Comparison of ENCODE assay signal across 28 mouse cellular contexts in genomic region chr17:35280276-35280675, GRCm38 (mm10). TPM values are rescaled to one million over a fixed set of nuclear protein-coding genes. Genes with fewer than 3 reads are reported as not detected.
"Had no signal": no experiment of that assay in that cellular context is flagged by ENCODE, and none has a peak within 500 bp of the region (broad histone marks: within the 10 kb centered on the region; RNA-seq: fewer than 3 reads in every experiment).

No protein-coding gene starts in this region.

- DNase-seq: cerebellum, postnatal 10 days; cerebellum, postnatal 14 days; cerebellum, postnatal 25 days; cerebellum, postnatal 36 days; embryo, embryonic 11 days; forebrain, postnatal 0 days; gastrocnemius, adult 2 months; gastrocnemius, postnatal 10 days; gastrocnemius, postnatal 14 days; gastrocnemius, postnatal 25 days; gastrocnemius, postnatal 36 days; heart, adult 11 months; heart, adult 18-20 months had no signal

- H3K4me3 ChIP-seq: embryonic facial prominence, embryonic 10.5 days; embryonic facial prominence, embryonic 12.5 days; embryonic facial prominence, embryonic 13.5 days; embryonic facial prominence, embryonic 15.5 days; erythroblast, embryonic 14.5 days; forebrain, embryonic 10.5 days; forebrain, embryonic 12.5 days; forebrain, embryonic 13.5 days; forebrain, embryonic 15.5 days; gastrocnemius, adult 2 months; heart, embryonic 10.5 days; heart, embryonic 12.5 days had no signal

- H3K4me1 ChIP-seq: embryonic facial prominence, embryonic 10.5 days; embryonic facial prominence, embryonic 12.5 days; embryonic facial prominence, embryonic 13.5 days; embryonic facial prominence, embryonic 15.5 days; forebrain, embryonic 10.5 days; forebrain, embryonic 12.5 days; forebrain, embryonic 13.5 days; forebrain, embryonic 15.5 days; heart, embryonic 10.5 days; heart, embryonic 12.5 days had no signal

- H3K27ac ChIP-seq: embryonic facial prominence, embryonic 10.5 days; embryonic facial prominence, embryonic 12.5 days; embryonic facial prominence, embryonic 13.5 days; embryonic facial prominence, embryonic 15.5 days; forebrain, embryonic 10.5 days; forebrain, embryonic 12.5 days; forebrain, embryonic 13.5 days; forebrain, embryonic 15.5 days; gastrocnemius, adult 2 months; heart, embryonic 10.5 days had no signal

- H3K36me3 ChIP-seq: embryonic facial prominence, embryonic 10.5 days; embryonic facial prominence, embryonic 12.5 days; embryonic facial prominence, embryonic 13.5 days; embryonic facial prominence, embryonic 15.5 days; forebrain, embryonic 10.5 days; forebrain, embryonic 12.5 days; forebrain, embryonic 15.5 days; heart, embryonic 10.5 days; heart, embryonic 12.5 days had no signal

- H3K9ac ChIP-seq: embryonic facial prominence, embryonic 12.5 days; embryonic facial prominence, embryonic 13.5 days; embryonic facial prominence, embryonic 15.5 days; forebrain, embryonic 12.5 days; forebrain, embryonic 13.5 days; forebrain, embryonic 15.5 days; forebrain, postnatal 0 days; heart, embryonic 12.5 days had no signal

RNA-seq across cellular contexts. Expression of gene H2-Q1, which starts 39.9 kb away (rescaled TPM):
- total RNA-seq: granulocyte monocyte progenitor cell, adult 5-6 weeks had no signal
- polyA plus RNA-seq: embryonic facial prominence, embryonic 10.5 days; embryonic facial prominence, embryonic 11.5 days; embryonic facial prominence, embryonic 12.5 days; embryonic facial prominence, embryonic 13.5 days; embryonic facial prominence, embryonic 15.5 days; erythroblast, embryonic 14.5 days; forebrain, embryonic 10.5 days; forebrain, embryonic 11.5 days; forebrain, embryonic 12.5 days; forebrain, embryonic 13.5 days; forebrain, embryonic 14.5 days had no signal
